Mouse (Mus musculus) layer of hippocampus, postnatal 14 days (tissue): Measurements from ENCODE around the gene Med18. TPM values are rescaled to one million over a fixed set of nuclear protein-coding genes. Genes with fewer than 3 reads are reported as not detected.
"Not testable (repeated sequence)": the region's sequence is repeated elsewhere in the genome, so short reads cannot be mapped to it uniquely, and the experiment has no call there.

Experiments used
- DNase-seq, 2 experiments: peaks; one replicate each; pipeline ENCODE4 v3.0.0; 2021 to 2022; ENCODE audit warnings: low spot score in 2 of 2, mixed read lengths in 1 of 2
- total RNA-seq, 2 experiments: library from RNA; stranded (reverse); gene quantifications; 2 replicates each; pipeline ENCODE4 v1.2.3; 2021

Gene Med18
- total RNA-seq, 2 experiments from 2014 or later = 6.6 to 7.9 TPM

DNA sequence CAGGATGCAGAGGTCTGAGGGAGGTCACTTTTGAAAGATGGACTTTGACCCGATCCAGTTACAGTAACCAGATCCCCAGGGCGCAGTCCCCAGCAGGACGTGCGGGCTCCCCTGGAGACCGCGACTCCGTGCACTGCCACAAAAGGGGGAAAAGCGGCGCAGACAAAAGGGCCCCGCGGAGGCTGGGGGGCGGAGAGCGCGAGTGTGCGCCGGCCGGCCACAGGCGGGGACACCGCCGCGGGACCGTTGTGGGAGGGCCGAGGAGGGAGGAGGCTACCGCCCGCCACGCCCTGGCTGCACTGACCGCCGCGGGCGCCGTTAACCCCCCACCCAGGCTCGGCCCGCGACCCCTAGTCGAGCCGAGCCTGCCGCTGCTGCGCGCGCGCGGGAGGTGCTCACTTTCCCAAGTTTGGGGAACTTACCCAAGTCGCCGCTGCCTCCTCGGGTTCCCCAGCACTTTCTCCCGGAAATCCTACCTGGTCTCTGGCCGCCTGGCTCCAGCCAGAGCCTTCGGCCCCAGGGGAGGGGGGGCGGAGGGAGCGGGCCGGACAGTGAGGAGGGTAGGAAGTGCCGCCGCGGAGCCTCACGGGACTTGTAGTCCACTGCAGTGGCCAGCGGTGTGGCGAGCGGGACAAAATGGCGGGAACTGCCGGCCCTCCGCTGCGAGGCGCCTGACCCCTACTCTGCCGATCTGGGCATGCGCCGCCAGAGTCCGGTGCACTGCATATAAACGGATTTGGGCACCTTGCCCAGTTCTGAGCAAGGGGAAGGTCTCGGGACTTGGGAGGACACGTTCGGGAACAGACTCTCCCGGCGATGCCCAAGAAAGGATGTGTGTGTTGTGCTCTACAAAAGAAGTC lies 41.6 kb downstream of the Med18 start, which contains the start of gene Phactr4:
TSS of gene Phactr4 (minus strand) at position 567 of the 860 bp plus-strand sequence.
- peak; percentile 86 to 93 for DNase-seq

GRCm38 (mm10) chr4:132421556-132421922 lies 42.2 kb downstream of the Med18 start:
- peak in 1 of 2 experiments; percentile 5 for DNase-seq

GRCm38 (mm10) chr4:132420471-132420870 lies 43.2 kb downstream of the Med18 start:
- no peak for DNase-seq

DNA sequence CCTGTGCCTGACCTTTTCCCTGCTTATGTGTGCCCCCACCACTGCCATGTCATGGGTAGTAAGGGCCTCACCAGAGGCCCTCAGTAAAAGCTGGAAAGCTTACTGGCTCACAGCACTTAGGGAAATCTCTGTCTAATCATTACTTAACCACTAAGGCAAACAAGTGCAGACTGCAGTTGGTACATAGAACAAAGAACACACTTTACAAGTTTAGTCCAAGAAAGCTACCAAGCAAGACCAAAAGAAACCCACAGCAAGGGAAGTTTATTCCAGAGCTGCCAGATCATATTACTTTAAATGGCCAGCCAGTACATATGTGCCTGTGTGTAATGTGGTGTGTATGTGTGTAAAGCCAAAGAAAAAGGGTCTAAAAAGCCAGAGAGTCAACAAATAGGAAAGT lies 47.8 kb downstream of the Med18 start:
- no peak for DNase-seq

- not testable (repeated sequence) for DNase-seq
These were observed 50.5 kb downstream of the Med18 start for GRCm38 (mm10) chr4:132413257-132413656.

- DNase-seq = peak in 1 of 2 experiments; percentile 29
These were observed 52.2 kb downstream of the Med18 start for GRCm38 (mm10) chr4:132411322-132412094.

DNA sequence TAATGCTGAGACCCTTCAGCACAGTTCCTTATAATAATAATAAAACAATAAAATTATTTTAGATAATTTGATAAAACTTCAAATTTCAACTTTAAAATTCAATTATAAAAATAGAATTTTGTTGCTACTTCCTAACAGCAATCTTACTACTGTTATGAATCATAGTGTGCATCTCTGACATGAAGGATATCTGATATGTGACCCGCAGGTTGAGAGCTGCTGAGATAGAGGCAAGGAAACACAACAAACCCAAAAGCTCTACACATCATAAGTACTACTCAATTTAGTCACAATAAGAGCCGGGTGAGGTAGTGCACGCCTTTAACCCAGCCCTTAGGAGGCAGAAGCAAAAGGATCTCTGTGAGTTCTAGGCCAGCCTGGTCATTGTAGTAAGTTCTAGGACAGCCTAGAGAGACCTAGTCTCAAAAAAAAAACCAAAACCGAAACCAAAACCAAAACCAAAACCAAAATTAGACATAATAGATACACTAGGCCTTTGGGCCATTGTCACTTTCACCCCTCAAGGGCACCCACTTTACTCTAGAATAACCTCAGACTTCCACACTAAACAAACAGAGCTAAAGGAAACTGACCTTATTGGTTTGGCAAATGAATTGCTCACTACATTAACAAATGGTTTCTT lies 54.0 kb downstream of the Med18 start:
- DNase-seq = no peak

Other genes with a start within 250 kb of the Med18 start
- 10 to 100 TPM; 24.2 to 26.7 TPM for gene Gmeb1, start 202.3 kb downstream of the Med18 start, total RNA-seq
- 10 to 100 TPM; 18.5 to 22.2 TPM for gene Taf12, start 189.5 kb downstream of the Med18 start, total RNA-seq
- 1 to 10 TPM in 1 of 2 experiments, under 1 TPM in 1; 0.72 to 1.5 TPM for gene Rab42, start 160.5 kb downstream of the Med18 start, total RNA-seq
- gene Trnau1ap, start 134.4 kb downstream of the Med18 start, total RNA-seq = 10 to 100 TPM; 19.3 to 22.3 TPM
- 10 to 100 TPM; 12.5 to 13.0 TPM for gene Rcc1, start 110.3 kb downstream of the Med18 start, total RNA-seq
- gene Phactr4, start 41.4 kb downstream of the Med18 start, total RNA-seq = 10 to 100 TPM in 1 of 2 experiments, 1 to 10 TPM in 1; 9.3 to 10.5 TPM
- gene Sesn2, start 46.6 kb upstream of the Med18 start, total RNA-seq = 10 to 100 TPM; 14.3 to 17.9 TPM
- gene Atpif1, start 69.7 kb upstream of the Med18 start, total RNA-seq = 100 to 1,000 TPM; 584 to 591 TPM
- 10 to 100 TPM; 83.2 to 84.5 TPM for gene Dnajc8, start 71.6 kb upstream of the Med18 start, total RNA-seq
- gene Ptafr, start 100.1 kb upstream of the Med18 start, total RNA-seq = 1 to 10 TPM; 1.4 TPM
- gene Eya3, start 175.1 kb upstream of the Med18 start, total RNA-seq = 10 to 100 TPM; 21.2 to 25.8 TPM